Mouse (Mus musculus) neutrophil, adult 83 days (primary cell): ENCODE data around the gene Krt75. TPM values are rescaled to one million over a fixed set of nuclear protein-coding genes. Genes with fewer than 3 reads are reported as not detected.

Source experiments
- total RNA-seq, 2 experiments: library from RNA; stranded (reverse); gene quantifications; one replicate each; pipeline ENCODE4 v1.2.4; 2023

The Krt75 gene
- total RNA-seq: under 1 TPM; 0.64 to 0.70 TPM

DNA sequence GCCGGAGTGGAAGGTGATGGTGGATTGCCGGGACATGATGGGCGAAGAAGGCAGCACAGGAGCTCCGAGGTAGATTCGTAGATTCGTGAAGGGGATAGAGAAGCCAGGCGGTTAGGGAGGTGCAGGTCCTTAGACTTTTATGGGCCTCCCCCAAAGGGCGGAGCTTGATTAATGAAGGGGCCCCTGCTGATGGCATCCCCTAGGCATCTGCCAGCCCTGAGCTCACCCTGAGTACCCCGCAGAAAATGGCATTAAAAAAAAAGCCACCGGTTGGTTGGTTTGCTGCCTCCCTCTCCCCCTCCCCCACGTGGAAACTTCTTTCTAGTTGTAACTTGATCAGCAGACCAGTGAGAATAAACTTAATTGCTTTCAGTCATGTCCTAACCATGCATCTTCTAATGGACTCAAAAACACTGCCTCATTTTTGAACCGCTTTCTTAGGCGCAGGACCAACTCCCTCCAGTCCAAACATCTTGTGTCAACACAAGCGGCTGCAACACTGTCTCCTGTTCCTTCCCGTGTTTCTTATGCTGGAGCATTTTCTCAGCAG lies at the start of gene Krt75:
TSS of gene Krt75 (minus strand) at position 109 of the 550 bp plus-strand sequence.

DNA sequence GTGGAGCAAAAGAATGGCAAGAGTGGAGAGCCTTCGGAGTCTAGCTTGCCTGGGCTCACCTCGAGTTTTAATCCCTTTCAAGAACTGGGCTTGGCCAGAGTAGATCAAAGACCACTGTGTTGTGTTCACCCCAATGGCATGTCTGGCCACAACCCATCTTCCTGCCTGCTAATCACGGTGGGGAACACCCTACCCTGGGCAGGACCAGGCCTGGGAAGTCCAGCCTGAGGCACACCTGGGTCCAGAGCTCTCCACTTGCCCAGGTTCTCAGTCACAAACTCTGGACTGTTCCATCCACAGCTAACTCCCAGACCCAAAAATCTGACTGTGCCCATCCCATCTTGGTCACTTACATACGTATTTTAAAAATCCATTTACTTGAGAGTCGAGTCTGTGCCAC lies 10.9 kb downstream of the Krt75 start, which contains the start of gene Krt90:
TSS of gene Krt90 (minus strand) at position 101 of the 400 bp plus-strand sequence.

DNA sequence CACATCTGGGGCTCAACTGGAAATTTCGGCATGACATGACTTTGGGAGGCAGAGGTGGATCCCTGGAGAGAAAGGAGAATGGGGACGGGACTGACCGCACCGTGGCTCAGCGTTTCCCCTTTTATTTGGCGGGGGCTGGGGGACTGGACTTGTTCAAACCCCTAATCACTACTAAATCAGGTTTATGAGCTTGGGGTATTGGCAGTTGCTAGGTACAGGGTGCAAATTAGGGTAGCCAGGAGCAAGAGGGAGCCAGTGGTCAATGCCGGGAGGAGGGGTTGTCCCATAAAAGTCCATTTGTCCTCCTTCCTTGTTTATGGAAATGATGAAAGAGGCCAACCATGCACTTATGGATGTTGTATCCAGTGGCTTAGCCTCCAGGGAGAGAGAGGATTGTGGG lies 23.1 kb downstream of the Krt75 start, which contains the start of gene Krt82:
TSS of gene Krt82 (minus strand) at position 101 of the 400 bp plus-strand sequence.

DNA sequence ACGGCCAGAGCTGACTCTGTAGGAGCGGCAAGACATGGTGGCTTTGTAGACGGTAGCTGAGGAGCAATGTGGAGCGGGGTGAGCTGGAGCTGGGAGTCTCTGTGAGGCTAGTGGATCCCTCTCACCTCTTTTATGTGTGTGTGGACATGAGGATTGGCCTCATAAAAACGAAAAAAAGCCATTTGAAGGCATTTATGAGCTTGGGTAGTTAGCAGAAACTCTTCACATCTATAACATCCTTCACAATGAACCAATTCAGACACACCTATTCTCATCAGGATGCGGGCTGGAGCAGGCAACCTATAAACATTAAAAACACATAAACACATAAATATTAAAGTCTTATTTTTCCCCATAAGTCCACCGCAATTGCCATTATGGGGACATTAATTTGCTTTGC lies 41.0 kb downstream of the Krt75 start, which contains the start of gene Krt84:
TSS of gene Krt84 (minus strand) at position 101 of the 400 bp plus-strand sequence.

DNA sequence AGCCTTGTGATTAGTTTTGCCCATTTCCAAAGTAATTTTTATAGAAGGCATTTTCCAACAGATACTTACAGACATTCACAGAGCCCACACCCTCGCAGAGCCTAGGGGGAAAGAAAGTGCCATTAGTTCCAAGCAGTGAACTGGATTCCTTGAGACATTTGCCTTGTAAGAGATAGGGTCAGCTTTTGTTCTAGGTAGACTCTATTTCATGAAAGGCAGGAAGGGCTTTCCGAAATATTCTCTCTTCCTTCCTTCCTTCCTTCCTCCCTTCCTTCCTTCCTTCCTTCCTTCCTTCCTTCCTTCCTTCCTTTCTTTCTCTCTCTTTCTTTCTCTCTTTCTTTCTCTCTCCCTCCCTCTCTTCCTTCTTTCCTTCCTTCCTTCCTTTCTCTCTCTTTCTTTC lies 56.5 kb downstream of the Krt75 start, which contains the start of gene Gm49425:
TSS of gene Gm49425 (minus strand) at position 101 of the 400 bp plus-strand sequence.

Other genes starting within 250 kb of the Krt75 start
- 10 to 100 TPM; 27.7 to 29.9 TPM for gene Krt80, start 203.7 kb downstream of the Krt75 start, total RNA-seq
- 1 to 10 TPM; 3.7 to 4.5 TPM for gene Krt7, start 162.9 kb downstream of the Krt75 start, total RNA-seq
- gene Krt87, start 135.1 kb downstream of the Krt75 start, total RNA-seq: not detected
- gene Krt88, start 126.2 kb downstream of the Krt75 start, total RNA-seq: not detected
- gene Krt81, start 110.2 kb downstream of the Krt75 start, total RNA-seq: 1 to 10 TPM in 1 of 2 experiments, under 1 TPM in 1; 0.75 to 1.9 TPM
- gene Krt86, start 100.4 kb downstream of the Krt75 start, total RNA-seq: 1 to 10 TPM; 4.3 to 5.9 TPM
- gene Krt83, start 82.4 kb downstream of the Krt75 start, total RNA-seq: 10 to 100 TPM; 15.9 to 16.6 TPM
- gene Gm49425, start 56.6 kb downstream of the Krt75 start, total RNA-seq: not detected
- not detected for gene Krt84, start 41.1 kb downstream of the Krt75 start, total RNA-seq
- gene Krt82, start 23.2 kb downstream of the Krt75 start, total RNA-seq: not detected
- not detected for gene Krt90, start 11.0 kb downstream of the Krt75 start, total RNA-seq
- gene Gm5414, start 54.3 kb upstream of the Krt75 start, total RNA-seq: not detected
- not detected for gene Gm5478, start 73.5 kb upstream of the Krt75 start, total RNA-seq
- not detected for gene Krt6b, start 106.4 kb upstream of the Krt75 start, total RNA-seq
- not detected for gene Krt6a, start 120.4 kb upstream of the Krt75 start, total RNA-seq
- gene Krt5, start 139.0 kb upstream of the Krt75 start, total RNA-seq: not detected
- gene Krt71, start 169.2 kb upstream of the Krt75 start, total RNA-seq: not detected
- gene Krt72, start 212.6 kb upstream of the Krt75 start, total RNA-seq: not detected
- gene Krt73, start 228.4 kb upstream of the Krt75 start, total RNA-seq: not detected
- gene Krt2, start 244.3 kb upstream of the Krt75 start, total RNA-seq: not detected